ENCODE assay signal across 23 mouse cellular contexts in the genomic region with DNA sequence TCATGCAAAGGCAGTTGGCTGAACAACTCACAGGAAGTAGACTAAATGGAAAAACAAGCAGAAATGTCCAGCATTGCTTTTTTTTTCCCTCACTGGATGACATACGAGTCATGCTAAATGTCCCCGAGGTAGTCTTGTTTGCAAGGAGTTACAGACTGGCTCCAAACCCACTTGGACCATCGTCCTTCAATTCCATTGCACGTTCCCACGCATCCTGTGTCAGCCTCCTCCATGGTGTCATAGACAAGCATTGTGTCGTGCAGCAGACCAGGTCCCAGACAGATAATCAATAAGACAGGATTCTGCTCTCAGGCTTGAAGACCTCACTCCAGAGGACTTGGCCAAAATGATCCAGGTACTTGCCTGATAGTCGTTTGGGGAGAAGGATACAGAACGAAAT. TPM values are rescaled to one million over a fixed set of nuclear protein-coding genes. Genes with fewer than 3 reads are reported as not detected.
DNase-seq lines count a peak whose midpoint lies in the region; ATAC-seq and TF ChIP-seq lines count a peak whose summit lies in the region.
"Had no signal": no experiment of that assay in that cellular context is flagged by ENCODE, and none has a peak within 500 bp of the region (broad histone marks: within the 10 kb centered on the region; RNA-seq: fewer than 3 reads in every experiment).

No protein-coding gene starts in this region.

- WGBS in heart, embryonic 10.5 days = 75% methylated on average over 8 of the region's 8 CpGs
- WGBS in heart, embryonic 12.5 days = 69% methylated on average over 8 of the region's 8 CpGs
- 55% methylated on average over 8 of the region's 8 CpGs for WGBS in heart, adult 2 months
- 71% methylated on average over 8 of the region's 8 CpGs for WGBS in heart, postnatal 0 days

- H3K9ac ChIP-seq in heart, embryonic 12.5 days = no peak overlapping the region
- no peak overlapping the region for H3K9ac ChIP-seq in heart, adult 2 months (ENCODE audit: low read depth, low read length)
- no peak overlapping the region for H3K9ac ChIP-seq in heart, postnatal 0 days (replicated peaks; ENCODE audit: low read depth, low read length)
- H3K9ac ChIP-seq: embryonic facial prominence, embryonic 13.5 days; embryonic facial prominence, embryonic 15.5 days; forebrain, embryonic 12.5 days had no signal

- no peaks in the 10 kb centered on the region for H3K27me3 ChIP-seq in heart, embryonic 10.5 days (ENCODE audit: insufficient read depth, poor library complexity, severe bottlenecking)
- H3K27me3 ChIP-seq in heart, embryonic 12.5 days (replicated peaks) = no peaks in the 10 kb centered on the region
- no peaks in the 10 kb centered on the region for H3K27me3 ChIP-seq in heart, adult 2 months (ENCODE audit: control insufficient read depth, insufficient read depth, low read length)
- no peaks in the 10 kb centered on the region for H3K27me3 ChIP-seq in heart, postnatal 0 days (ENCODE audit: control insufficient read depth, insufficient read depth, low read length)
- H3K27me3 ChIP-seq: embryonic facial prominence, embryonic 13.5 days; embryonic facial prominence, embryonic 15.5 days; forebrain, embryonic 12.5 days had no signal

- no peaks in the 10 kb centered on the region for H3K79me2 ChIP-seq in heart, adult 2 months (replicated peaks; ENCODE audit: control insufficient read depth, insufficient read depth, low read length)

- H3K36me3 ChIP-seq in heart, embryonic 10.5 days = no peaks in the 10 kb centered on the region
- no peaks in the 10 kb centered on the region for H3K36me3 ChIP-seq in heart, embryonic 12.5 days
- no peaks in the 10 kb centered on the region for H3K36me3 ChIP-seq in heart, adult 2 months (ENCODE audit: control insufficient read depth, insufficient read depth, low read length)
- H3K36me3 ChIP-seq in heart, postnatal 0 days (replicated peaks; ENCODE audit: control insufficient read depth, insufficient read depth, low read length) = no peaks in the 10 kb centered on the region
- H3K36me3 ChIP-seq: embryonic facial prominence, embryonic 13.5 days; embryonic facial prominence, embryonic 15.5 days; forebrain, embryonic 10.5 days had no signal

- no peak overlapping the region for H3K27ac ChIP-seq in heart, embryonic 10.5 days
- H3K27ac ChIP-seq in heart, embryonic 12.5 days (ENCODE audit: poor library complexity, severe bottlenecking) = no peak overlapping the region
- no peak overlapping the region for H3K27ac ChIP-seq in heart, adult 2 months
- H3K27ac ChIP-seq in heart, postnatal 0 days (ENCODE audit: low read depth) = no peak overlapping the region
- H3K27ac ChIP-seq: embryonic facial prominence, embryonic 13.5 days; embryonic facial prominence, embryonic 15.5 days; forebrain, embryonic 10.5 days; forebrain, embryonic 12.5 days had no signal

- no peak overlapping the region for H3K4me3 ChIP-seq in heart, embryonic 10.5 days
- no peak overlapping the region for H3K4me3 ChIP-seq in heart, embryonic 12.5 days
- no peak overlapping the region for H3K4me3 ChIP-seq in heart, adult 2 months
- H3K4me3 ChIP-seq in heart, postnatal 0 days (ENCODE audit: low read depth, low read length) = no peak overlapping the region
- H3K4me3 ChIP-seq: embryonic facial prominence, embryonic 13.5 days; embryonic facial prominence, embryonic 15.5 days; erythroblast, embryonic 14.5 days; forebrain, embryonic 10.5 days; forebrain, embryonic 12.5 days had no signal

- peaks cover 8% of the 10 kb centered on the region; the same call in 1 of the 2 replicates for H3K4me1 ChIP-seq in heart, embryonic 10.5 days
- H3K4me1 ChIP-seq in heart, embryonic 12.5 days (replicated peaks) = peaks cover 17% of the 10 kb centered on the region
- H3K4me1 ChIP-seq in heart, adult 2 months (ENCODE audit: control insufficient read depth, insufficient read depth, low read length) = peaks cover 6% of the 10 kb centered on the region
- peaks cover 8% of the 10 kb centered on the region for H3K4me1 ChIP-seq in heart, postnatal 0 days (ENCODE audit: control insufficient read depth, insufficient read depth)
- H3K4me1 ChIP-seq: embryonic facial prominence, embryonic 13.5 days; embryonic facial prominence, embryonic 15.5 days; forebrain, embryonic 10.5 days; forebrain, embryonic 12.5 days had no signal

- H3K9me3 ChIP-seq in heart, embryonic 10.5 days = no peaks in the 10 kb centered on the region
- no peaks in the 10 kb centered on the region for H3K9me3 ChIP-seq in heart, embryonic 12.5 days (replicated peaks)
- H3K9me3 ChIP-seq in heart, postnatal 0 days (replicated peaks; ENCODE audit: control insufficient read depth, low read length) = no peaks in the 10 kb centered on the region
- H3K9me3 ChIP-seq: embryonic facial prominence, embryonic 13.5 days; embryonic facial prominence, embryonic 15.5 days; forebrain, embryonic 10.5 days; forebrain, embryonic 12.5 days had no signal

- no peak for TF ChIP-seq CTCF in heart, adult 2 months (IDR thresholded peaks at IDR 0.05)
- TF ChIP-seq CTCF in heart, postnatal 0 days (IDR thresholded peaks at IDR 0.05; ENCODE audit: low read depth) = no peak

- TF ChIP-seq POLR2A in heart, adult 2 months (IDR thresholded peaks at IDR 0.05; ENCODE audit: insufficient read depth, low read depth, low read length) = no peak

- ATAC-seq in heart, embryonic 12.5 days (ENCODE audit: insufficient number of reproducible peaks, low FRiP score) = 0 out of 2 replicates have a peak, but pooled peaks have one; percentile 41
- ATAC-seq in heart, postnatal 0 days (ENCODE audit: insufficient read depth, low read depth) = no peak
- ATAC-seq: forebrain, embryonic 14.5 days; forebrain, embryonic 16.5 days had no signal

- H3K4me2 ChIP-seq in heart, embryonic 12.5 days = no peak overlapping the region
- no peak overlapping the region for H3K4me2 ChIP-seq in heart, postnatal 0 days (ENCODE audit: low read depth, low read length)
- H3K4me2 ChIP-seq: embryonic facial prominence, embryonic 13.5 days; embryonic facial prominence, embryonic 15.5 days; forebrain, embryonic 12.5 days had no signal

- DNase-seq in heart, adult 11 months = peak; percentile 92
- DNase-seq in heart, embryonic 10.5 days (ENCODE audit: low spot score) = no peak
- DNase-seq in heart, adult 2 months = no peak
- DNase-seq in heart, postnatal 0 days (ENCODE audit: low spot score) = peak; percentile 25
- no peak for DNase-seq in heart, postnatal 10 days
- DNase-seq: adrenal gland, adult 2 months; adrenal gland, postnatal 10 days; adrenal gland, postnatal 25 days; cerebellum, adult 11 months; cerebellum, adult 18-20 months; cerebellum, adult 8-10 months; cerebellum, adult 9-11 months; cerebellum, postnatal 14 days; cerebellum, postnatal 36 days had no signal

- no peak for TF ChIP-seq EP300 in heart, adult 2 months (IDR thresholded peaks at IDR 0.05; ENCODE audit: insufficient read depth, low read depth, low read length)
- TF ChIP-seq EP300 in heart, postnatal 0 days (IDR thresholded peaks at IDR 0.05; ENCODE audit: low read depth) = no peak

- intact Hi-C loops in heart, adult 2 months (cut with DNase I) = no loop called here
- intact Hi-C loops in heart, postnatal 10 days (cut with DNase I) = no loop called here

RNA-seq across cellular contexts. Expression of gene Phldb2, which starts 10.4 kb away (rescaled TPM):
- polyA plus RNA-seq in heart, embryonic 10.5 days (2016; fragmentation: Nextera tagmentation; extraction: Ambion mirVana) = 42.1 and 45.8 TPM in 2 replicates
- 58.7 and 59.2 TPM in 2 replicates for polyA plus RNA-seq in heart, embryonic 12.5 days (2016; fragmentation: Nextera tagmentation; extraction: Ambion mirVana)
- total RNA-seq in heart, adult 2 months (2021) = 10 to 100 TPM; 10.9 to 13.0 TPM
- 3.6 and 6.9 TPM in 2 replicates for polyA plus RNA-seq in heart, adult 2 months (2012; rRNA removed)
- total RNA-seq in heart, postnatal 0 days (2014; rRNA removed; ENCODE audit: low replicate concordance) = 33.2 and 39.2 TPM in 2 replicates
- polyA plus RNA-seq in heart, postnatal 0 days (2015; fragmentation: Nextera tagmentation; extraction: Ambion mirVana) = 28.9 and 32.8 TPM in 2 replicates
- 10 to 100 TPM; 39.9 to 61.7 TPM for total RNA-seq in heart, postnatal 10 days (2021)
- total RNA-seq: MEL had no signal

RNA-seq across cellular contexts. Expression of gene Plcxd2, which starts 46.2 kb away (rescaled TPM):
- polyA plus RNA-seq in heart, embryonic 10.5 days (2016; fragmentation: Nextera tagmentation; extraction: Ambion mirVana) = 0.73 and 1.6 TPM in 2 replicates
- polyA plus RNA-seq in heart, embryonic 12.5 days (2016; fragmentation: Nextera tagmentation; extraction: Ambion mirVana) = 0.74 and 0.89 TPM in 2 replicates
- total RNA-seq in heart, adult 2 months (2021) = under 1 TPM; 0.10 to 0.18 TPM
- polyA plus RNA-seq in heart, adult 2 months (2012; rRNA removed) = 0.18 and 0.26 TPM in 2 replicates
- 0.99 and 1.0 TPM in 2 replicates for total RNA-seq in heart, postnatal 0 days (2014; rRNA removed; ENCODE audit: low replicate concordance)
- polyA plus RNA-seq in heart, postnatal 0 days (2015; fragmentation: Nextera tagmentation; extraction: Ambion mirVana) = 0.14 and 0.15 TPM in 2 replicates
- total RNA-seq in heart, postnatal 10 days (2021) = under 1 TPM; 0.19 to 0.27 TPM
- total RNA-seq: MEL had no signal

Comparison
In these comparisons a context has a peak if more than half of its experiments do, and no peak if none do; other contexts are left out.
1. DNase-seq: peak in heart, adult 11 months (single experiment) and heart, postnatal 0 days (single experiment); none in heart, embryonic 10.5 days (single experiment), heart, adult 2 months (0 of 2) and heart, postnatal 10 days (0 of 2).